Mouse (Mus musculus) myocyte (in vitro differentiated cells): Measurements from ENCODE around the gene Soga1. TPM values are rescaled to one million over a fixed set of nuclear protein-coding genes. Genes with fewer than 3 reads are reported as not detected.

Experiments
- H3K27me3 ChIP-seq: one replicate; pipeline ENCODE4 v1.6.1; 2011; ENCODE audit not compliant: control insufficient read depth, insufficient read depth, insufficient read length
- H3K36me3 ChIP-seq: one replicate; pipeline ENCODE4 v1.6.1; 2011; ENCODE audit not compliant: control insufficient read depth, insufficient read depth
- H3K4me2 ChIP-seq: one replicate; pipeline ENCODE4 v1.6.1; 2011; ENCODE audit warnings: low read depth, control low read depth
- H3K4me3 ChIP-seq: one replicate; pipeline ENCODE4 v1.5.1; 2011; ENCODE audit warnings: mild to moderate bottlenecking, control low read depth, moderate library complexity
- H3K79me2 ChIP-seq: one replicate; pipeline ENCODE4 v1.6.1; 2011; ENCODE audit not compliant: control insufficient read depth, insufficient read depth
- H3ac ChIP-seq: one replicate; pipeline ENCODE4 v1.6.1; 2011; ENCODE audit not compliant: control insufficient read depth, insufficient read length
- CEBPB ChIP-seq: IDR thresholded peaks from 2 replicates; pipeline ENCODE4 v1.6.1; 2011; ENCODE audit warnings: mild to moderate bottlenecking, moderate library complexity; ENCODE audit not compliant: poor library complexity, insufficient read depth, severe bottlenecking
- E2F4 ChIP-seq: IDR thresholded peaks from one replicate; pipeline ENCODE4 v1.6.1; 2011; ENCODE audit warnings: mild to moderate bottlenecking, control low read depth, moderate library complexity; ENCODE audit not compliant: insufficient read depth
- MAX ChIP-seq: IDR thresholded peaks from one replicate; pipeline ENCODE4 v1.6.1; 2011; ENCODE audit warnings: low read depth, mild to moderate bottlenecking, control low read depth
- MYOD1 ChIP-seq, 3 experiments: IDR thresholded peaks; one replicate each; pipeline ENCODE4 v1.6.1; 2011; ENCODE audit warnings: control low read depth in 2 of 3, low read depth in 2 of 3, mild to moderate bottlenecking in 2 of 3, moderate library complexity in 1 of 3; ENCODE audit not compliant: insufficient read length in 2 of 3, control insufficient read depth in 1 of 3
- MYOG ChIP-seq, 3 experiments: IDR thresholded peaks; one replicate each; pipeline ENCODE4 v1.6.1; 2011; ENCODE audit warnings: control low read depth in 2 of 3, low read depth in 2 of 3, mild to moderate bottlenecking in 2 of 3; ENCODE audit not compliant: insufficient read length in 2 of 3, control insufficient read depth in 1 of 3, insufficient read depth in 1 of 3
- POLR2A ChIP-seq: IDR thresholded peaks from one replicate; pipeline ENCODE4 v1.6.1; 2011; ENCODE audit warnings: low read depth, mild to moderate bottlenecking, control low read depth, moderate library complexity; ENCODE audit not compliant: insufficient read length
- POLR2AphosphoS2 ChIP-seq: IDR thresholded peaks from one replicate; pipeline ENCODE4 v1.6.1; 2011; ENCODE audit warnings: low read depth, control low read depth; ENCODE audit not compliant: insufficient read length
- REST ChIP-seq: IDR thresholded peaks from one replicate; pipeline ENCODE4 v1.6.1; 2011; ENCODE audit warnings: mild to moderate bottlenecking, control low read depth, moderate library complexity; ENCODE audit not compliant: insufficient read depth, insufficient read length
- SRF ChIP-seq: IDR thresholded peaks from one replicate; pipeline ENCODE4 v1.6.1; 2011; ENCODE audit warnings: low read depth; ENCODE audit not compliant: control insufficient read depth, insufficient read length
- TCF12 ChIP-seq: IDR thresholded peaks from one replicate; pipeline ENCODE4 v1.6.1; 2011; ENCODE audit warnings: mild to moderate bottlenecking, control low read depth; ENCODE audit not compliant: poor library complexity, insufficient read depth, severe bottlenecking
- TCF3 ChIP-seq: IDR thresholded peaks from one replicate; pipeline ENCODE4 v1.6.1; 2011; ENCODE audit warnings: low read depth, control low read depth; ENCODE audit not compliant: insufficient read length
- USF1 ChIP-seq: IDR thresholded peaks from one replicate; pipeline ENCODE4 v1.6.1; 2011; ENCODE audit warnings: low read depth, mild to moderate bottlenecking, control low read depth, moderate library complexity
- polyA plus RNA-seq: library from polyadenylated mRNA; unstranded; fragments of >200 nt; fragmentation: generic; extraction: Trizol; gene quantifications from one replicate; pipeline ENCODE4 v1.2.1, GENCODE M21; 2012; ENCODE audit warnings: missing spikeins

Gene Soga1
- polyA plus RNA-seq, 1 experiment, result 11.9 TPM

DNA sequence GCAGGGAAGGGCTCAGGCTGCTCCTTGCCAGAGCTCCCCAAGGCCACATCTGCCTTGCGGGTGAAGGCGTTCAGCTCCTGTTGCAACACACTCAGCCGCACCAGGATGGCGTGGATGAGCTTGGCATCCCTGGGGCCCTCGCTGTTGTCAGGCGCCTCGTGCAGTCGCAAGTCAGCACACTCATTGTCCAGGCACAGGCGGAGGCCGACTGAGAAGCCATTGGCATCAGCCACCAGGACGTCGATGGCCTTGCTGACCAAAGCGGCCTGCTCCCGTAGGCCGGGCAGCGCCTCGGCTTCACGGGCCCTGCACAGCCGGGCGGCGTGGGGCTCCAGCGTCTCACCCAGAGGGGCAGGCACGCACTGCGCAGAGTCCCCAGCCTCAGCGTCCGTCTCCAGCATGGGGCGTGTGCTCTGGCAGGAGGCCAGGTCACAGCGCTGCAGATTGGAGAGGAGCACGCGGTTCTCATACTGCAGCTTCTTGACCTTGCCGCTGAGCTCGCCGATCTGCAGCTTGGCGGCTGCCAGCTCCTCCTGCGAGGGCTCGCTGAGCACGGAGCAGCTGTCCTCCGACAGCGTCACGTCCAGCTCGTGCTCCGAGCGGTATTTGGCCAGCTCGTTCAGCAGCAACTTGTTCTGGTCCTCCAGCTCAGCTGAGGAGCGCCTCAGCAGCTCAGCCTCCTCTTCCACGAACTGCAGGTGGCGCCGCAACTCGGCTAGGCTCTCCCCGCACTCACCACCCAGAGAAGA is 39.0 kb downstream of the Soga1 start:
- no peaks in the 10 kb centered on the region for H3K27me3 ChIP-seq

GRCm38 (mm10) chr2:157037303-157037702 is 41.8 kb downstream of the Soga1 start:
- H3K36me3 ChIP-seq, result peaks cover 26% of the 10 kb centered on the region
- no peaks in the 10 kb centered on the region for H3K27me3 ChIP-seq
- H3K4me2 ChIP-seq, result no peak overlapping the region
- peaks cover 5% of the 10 kb centered on the region for H3K79me2 ChIP-seq
- no peak overlapping the region for H3ac ChIP-seq
- no peak for TF ChIP-seq MYOD1 (IDR thresholded peaks at IDR 0.05; ENCODE audit: control insufficient read depth in 1 of 3, insufficient read length in 2 of 3, low read depth in 2 of 3)
- no peak for TF ChIP-seq TCF3
- no peak for TF ChIP-seq POLR2AphosphoS2
- no peak for TF ChIP-seq MYOG (IDR thresholded peaks at IDR 0.05; ENCODE audit: control insufficient read depth in 1 of 3, insufficient read depth in 1 of 3, insufficient read length in 2 of 3, low read depth in 2 of 3)
- no peak for TF ChIP-seq USF1
- no peak for TF ChIP-seq MAX
- TF ChIP-seq E2F4, result no peak
- TF ChIP-seq SRF, result no peak
- TF ChIP-seq TCF12, result no peak
- no peak for TF ChIP-seq CEBPB
- no peak for TF ChIP-seq POLR2A
- no peak for TF ChIP-seq REST
- no peak overlapping the region for H3K4me3 ChIP-seq

More for the DNA sequence above, 39.0 kb downstream of the Soga1 start:
- H3ac ChIP-seq, result no peak overlapping the region
- TF ChIP-seq POLR2A (peak; percentile 25), REST (no peak)
- peaks cover 12% of the 10 kb centered on the region for H3K79me2 ChIP-seq
- no peak overlapping the region for H3K4me3 ChIP-seq
- peaks cover 19% of the 10 kb centered on the region for H3K36me3 ChIP-seq
- H3K4me2 ChIP-seq, result no peak overlapping the region

- H3K27me3 ChIP-seq, result no peaks in the 10 kb centered on the region
- H3K4me2 ChIP-seq, result no peak overlapping the region
- H3K79me2 ChIP-seq, result peaks cover 5% of the 10 kb centered on the region
- peaks cover 26% of the 10 kb centered on the region for H3K36me3 ChIP-seq
- no peak overlapping the region for H3ac ChIP-seq
- H3K4me3 ChIP-seq, result no peak overlapping the region
- TF ChIP-seq REST, result no peak
- no peak for TF ChIP-seq POLR2AphosphoS2
- TF ChIP-seq USF1, result peak; percentile 7
These were observed 42.7 kb downstream of the Soga1 start for GRCm38 (mm10) chr2:157036400-157036799.

GRCm38 (mm10) chr2:157035371-157035770 is 43.7 kb downstream of the Soga1 start:
- Histone ChIP-seq H3ac (no peak overlapping the region), H3K4me2 (no peak overlapping the region), H3K36me3 (peaks cover 26% of the 10 kb centered on the region), H3K27me3 (no peaks in the 10 kb centered on the region), H3K4me3 (no peak overlapping the region), H3K79me2 (peaks cover 5% of the 10 kb centered on the region)
- TF ChIP-seq USF1 (no peak), CEBPB (no peak), E2F4 (no peak), SRF (no peak), MYOG (IDR thresholded peaks at IDR 0.05; ENCODE audit: control insufficient read depth in 1 of 3, insufficient read depth in 1 of 3, insufficient read length in 2 of 3, low read depth in 2 of 3) (no peak)

- H3K36me3 ChIP-seq, result peaks cover 31% of the 10 kb centered on the region
These were observed 48.2 kb downstream of the Soga1 start for GRCm38 (mm10) chr2:157030804-157031203.

More at GRCm38 (mm10) chr2:157030804-157031203, 48.2 kb downstream of the Soga1 start:
- Histone ChIP-seq H3K79me2 (peaks cover 2% of the 10 kb centered on the region), H3ac (no peak overlapping the region), H3K27me3 (no peaks in the 10 kb centered on the region), H3K4me3 (no peak overlapping the region), H3K4me2 (no peak overlapping the region)
- TF ChIP-seq TCF12 (no peak), MYOG (IDR thresholded peaks at IDR 0.05; ENCODE audit: control insufficient read depth in 1 of 3, insufficient read depth in 1 of 3, insufficient read length in 2 of 3, low read depth in 2 of 3) (no peak), POLR2AphosphoS2 (no peak), USF1 (no peak), MYOD1 (IDR thresholded peaks at IDR 0.05; ENCODE audit: control insufficient read depth in 1 of 3, insufficient read length in 2 of 3, low read depth in 2 of 3) (no peak), TCF3 (no peak), MAX (no peak)
